Mouse (Mus musculus) cortical plate, adult 2 months (tissue): ENCODE measurements around the gene Edil3.

Source experiments
- CTCF ChIP-seq: fragments of 200-500 bp; IDR thresholded peaks from 2 replicates; pipeline ENCODE4 v1.5.1; 2011; ENCODE audit warnings: mild to moderate bottlenecking, control low read depth, low read length; ENCODE audit not compliant: insufficient read depth; ENCODE audit errors: extremely low read depth
- POLR2A ChIP-seq: fragments of 200-500 bp; IDR thresholded peaks from 2 replicates; pipeline ENCODE4 v1.6.1; 2011; ENCODE audit warnings: mild to moderate bottlenecking, low read length, control low read depth; ENCODE audit not compliant: insufficient read depth; ENCODE audit errors: extremely low read depth

DNA sequence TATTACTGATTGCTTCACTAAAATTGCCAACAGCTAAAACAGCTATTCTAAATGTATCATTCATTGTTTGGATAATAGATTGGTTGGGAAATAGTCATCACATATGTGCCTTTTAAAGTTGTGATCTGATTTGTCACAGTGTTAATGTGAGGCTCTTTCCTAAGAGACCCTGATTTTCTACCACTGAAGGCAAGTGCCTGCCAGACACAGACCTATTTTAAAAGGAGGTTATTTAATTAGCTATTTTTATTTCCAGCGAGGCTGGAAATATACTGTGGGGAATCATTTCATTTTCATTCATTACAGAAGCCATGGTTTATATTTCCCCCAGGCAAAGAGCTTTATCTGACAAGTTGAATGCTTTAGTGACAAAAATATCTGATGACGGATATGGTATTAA lies 296.3 kb downstream of the Edil3 start:
- TF ChIP-seq CTCF (no peak), POLR2A (no peak)
